Mouse (Mus musculus) C2C12 (cell line): ENCODE data around the gene Susd1. TPM values are rescaled to one million over a fixed set of nuclear protein-coding genes. Genes with fewer than 3 reads are reported as not detected.

ENCODE experiments used
- H3K27me3 ChIP-seq: one replicate; pipeline ENCODE4 v1.6.1; 2011; ENCODE audit not compliant: control insufficient read depth, insufficient read depth, insufficient read length
- H3K36me3 ChIP-seq: one replicate; pipeline ENCODE4 v1.6.1; 2011; ENCODE audit not compliant: control insufficient read depth, insufficient read depth
- H3K4me3 ChIP-seq: one replicate; pipeline ENCODE4 v1.5.1; 2011; ENCODE audit warnings: mild to moderate bottlenecking, control low read depth; ENCODE audit not compliant: poor library complexity, insufficient read depth, severe bottlenecking
- H3K79me2 ChIP-seq: one replicate; pipeline ENCODE4 v1.6.1; 2011; ENCODE audit not compliant: control insufficient read depth, insufficient read depth
- H3K79me3 ChIP-seq: one replicate; pipeline ENCODE4 v1.6.1; 2011; ENCODE audit warnings: low read depth, control low read depth
- H3ac ChIP-seq: one replicate; pipeline ENCODE3; 2011; ENCODE audit warnings: low read depth; ENCODE audit not compliant: control insufficient read depth, insufficient read length
- CEBPB ChIP-seq: IDR thresholded peaks from one replicate; pipeline ENCODE4 v1.6.1; 2011; ENCODE audit warnings: low read depth, mild to moderate bottlenecking, control low read depth, moderate library complexity
- CTCF ChIP-seq: IDR thresholded peaks from one replicate; pipeline ENCODE4 v1.5.1; 2011; ENCODE audit not compliant: control insufficient read depth, insufficient read depth, insufficient read length
- FOSL1 ChIP-seq: IDR thresholded peaks from one replicate; pipeline ENCODE4 v1.8.0; 2011; ENCODE audit warnings: mild to moderate bottlenecking, low read length; ENCODE audit not compliant: poor library complexity, insufficient read depth, severe bottlenecking
- MAX ChIP-seq: IDR thresholded peaks from one replicate; pipeline ENCODE4 v1.6.1; 2011; ENCODE audit warnings: mild to moderate bottlenecking, control low read depth
- MYOD1 ChIP-seq: IDR thresholded peaks from one replicate; pipeline ENCODE4 v1.6.1; 2011; ENCODE audit warnings: low read depth; ENCODE audit not compliant: control insufficient read depth, insufficient read length
- MYOG ChIP-seq: IDR thresholded peaks from one replicate; pipeline ENCODE4 v1.6.1; 2011; ENCODE audit not compliant: control insufficient read depth, insufficient read length; ENCODE audit errors: extremely low read depth
- USF1 ChIP-seq: IDR thresholded peaks from one replicate; pipeline ENCODE4 v1.6.1; 2011; ENCODE audit warnings: low read depth, mild to moderate bottlenecking, control low read depth, moderate library complexity
- polyA plus RNA-seq: library from polyadenylated mRNA; unstranded; fragments of >200 nt; fragmentation: generic; extraction: Trizol; gene quantifications from one replicate; pipeline ENCODE4 v1.2.1, GENCODE M21; 2012; ENCODE audit warnings: missing spikeins

Gene Susd1
- polyA plus RNA-seq, 1 experiment = 1.5 TPM

DNA sequence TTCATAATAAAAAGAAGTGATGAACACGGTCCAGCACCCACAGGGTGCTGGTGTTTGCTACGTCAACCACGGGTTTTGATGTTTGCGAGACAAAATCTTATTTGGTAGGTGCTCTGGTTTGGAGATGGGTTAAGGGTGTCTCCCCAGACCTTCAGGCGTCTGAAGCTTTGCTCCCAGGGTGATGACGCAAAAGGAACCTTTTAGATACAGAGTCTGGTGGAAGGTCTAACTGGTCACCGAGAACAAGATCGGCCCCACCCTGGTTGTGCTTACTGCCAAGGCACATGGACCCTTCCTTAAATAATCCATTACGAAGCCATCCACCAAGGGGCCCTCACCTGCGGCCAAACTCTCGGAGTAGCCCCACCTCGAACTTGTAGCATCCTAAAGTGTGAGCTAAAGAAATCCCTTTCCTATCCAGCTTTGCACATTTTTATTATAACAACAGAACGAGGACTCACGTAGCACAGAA is 105.0 kb downstream of the Susd1 start:
- Histone ChIP-seq H3K79me2 (no peaks in the 10 kb centered on the region), H3K36me3 (no peaks in the 10 kb centered on the region), H3K4me3 (no peak overlapping the region), H3ac (no peak overlapping the region), H3K27me3 (no peaks in the 10 kb centered on the region), H3K79me3 (no peaks in the 10 kb centered on the region)
- TF ChIP-seq CTCF (no peak), FOSL1 (no peak), MAX (no peak), MYOD1 (no peak)

DNA sequence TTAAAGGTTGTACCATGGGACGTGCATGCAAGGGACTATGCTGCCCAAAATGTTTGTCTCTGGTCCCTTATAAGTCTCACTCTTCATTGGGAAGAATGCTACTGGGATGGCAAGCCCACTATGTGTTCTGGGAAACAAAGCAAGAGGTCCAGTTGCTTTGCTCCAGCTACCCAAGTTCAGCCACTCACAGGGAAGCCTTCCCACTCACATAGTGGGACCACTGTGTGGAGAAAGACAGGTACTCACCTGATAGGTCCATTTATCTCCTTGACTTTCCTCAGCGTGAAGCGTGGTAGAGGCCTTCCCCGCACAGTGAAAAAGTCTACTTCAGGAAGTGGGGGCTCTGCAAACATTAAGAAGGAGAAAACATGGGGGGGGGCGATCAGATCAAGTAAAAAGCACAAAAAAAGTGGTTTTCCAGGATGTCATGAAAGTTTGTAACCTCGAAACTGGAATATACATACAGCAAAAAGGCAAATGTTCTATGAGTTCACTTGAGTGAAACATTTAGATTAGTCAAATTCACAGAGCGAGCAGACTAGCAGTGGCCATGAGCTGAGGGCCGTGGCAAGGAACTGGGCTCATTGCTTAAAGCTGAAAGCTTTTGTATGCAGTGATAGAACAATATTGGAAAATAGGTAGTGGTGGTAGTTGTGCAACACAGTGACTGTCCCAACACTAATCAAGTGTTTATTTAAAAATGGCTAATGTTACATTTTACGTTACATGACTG is 105.6 kb downstream of the Susd1 start:
- H3K79me3 ChIP-seq = no peaks in the 10 kb centered on the region
- H3K27me3 ChIP-seq = no peaks in the 10 kb centered on the region
- no peaks in the 10 kb centered on the region for H3K36me3 ChIP-seq
- no peak overlapping the region for H3K4me3 ChIP-seq
- no peak overlapping the region for H3ac ChIP-seq
- TF ChIP-seq USF1 (no peak), MAX (no peak), CEBPB (no peak), CTCF (no peak)
- no peaks in the 10 kb centered on the region for H3K79me2 ChIP-seq

DNA sequence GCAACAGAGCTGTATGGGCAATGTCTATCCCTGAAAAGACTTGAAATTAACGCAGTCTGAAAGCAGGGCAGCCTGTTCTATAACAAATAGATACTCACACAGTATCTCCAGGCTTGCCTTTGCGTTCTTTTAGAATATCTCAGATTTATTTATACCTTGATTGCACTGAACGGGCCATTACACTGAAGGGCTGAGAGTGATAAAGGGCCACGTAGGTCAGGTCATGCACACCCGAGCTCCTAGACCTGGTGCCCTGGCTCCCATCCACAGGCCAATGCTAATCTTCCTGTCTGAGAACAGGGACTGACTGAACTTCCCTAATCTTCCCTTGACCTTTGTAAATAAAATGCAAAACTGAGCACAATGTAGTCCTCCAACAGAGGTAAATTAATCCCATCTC is 106.3 kb downstream of the Susd1 start:
- H3K79me2 ChIP-seq = no peaks in the 10 kb centered on the region
- no peak overlapping the region for H3K4me3 ChIP-seq
- no peaks in the 10 kb centered on the region for H3K36me3 ChIP-seq
- H3K79me3 ChIP-seq = no peaks in the 10 kb centered on the region
- no peaks in the 10 kb centered on the region for H3K27me3 ChIP-seq
- H3ac ChIP-seq = no peak overlapping the region
- no peak for TF ChIP-seq MYOG
- no peak for TF ChIP-seq CTCF
- no peak for TF ChIP-seq MAX
- no peak for TF ChIP-seq MYOD1
- TF ChIP-seq CEBPB = no peak
- no peak for TF ChIP-seq FOSL1
- TF ChIP-seq USF1 = no peak

DNA sequence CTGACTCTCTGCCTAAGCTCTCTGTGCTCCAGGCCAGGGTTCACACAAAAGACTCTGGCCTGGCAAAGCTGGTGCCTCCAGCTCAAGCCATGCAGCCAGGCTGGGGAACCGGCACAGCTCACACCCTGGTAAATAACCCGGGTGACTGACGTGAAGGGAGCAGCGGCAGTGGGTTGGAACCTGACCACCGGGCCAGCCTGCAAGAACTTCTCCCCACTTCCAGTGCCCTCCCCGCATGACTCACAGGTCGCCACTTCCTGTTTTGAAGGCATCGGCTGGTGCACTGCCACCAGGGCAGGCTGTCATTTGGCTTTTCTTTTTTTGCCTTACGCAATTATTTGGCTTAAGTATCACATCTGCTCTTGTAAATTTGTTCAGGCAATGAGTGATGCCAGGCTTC is 106.8 kb downstream of the Susd1 start:
- H3K4me3 ChIP-seq = no peak overlapping the region
- no peaks in the 10 kb centered on the region for H3K27me3 ChIP-seq
- no peaks in the 10 kb centered on the region for H3K79me3 ChIP-seq
- no peaks in the 10 kb centered on the region for H3K79me2 ChIP-seq
- no peaks in the 10 kb centered on the region for H3K36me3 ChIP-seq
- peak overlapping the region; percentile 66 for H3ac ChIP-seq
- TF ChIP-seq USF1 = no peak
- peak; percentile 73 for TF ChIP-seq FOSL1
- TF ChIP-seq MYOD1 = peak; percentile 80
- no peak for TF ChIP-seq MYOG
- TF ChIP-seq CEBPB = peak; percentile 97

DNA sequence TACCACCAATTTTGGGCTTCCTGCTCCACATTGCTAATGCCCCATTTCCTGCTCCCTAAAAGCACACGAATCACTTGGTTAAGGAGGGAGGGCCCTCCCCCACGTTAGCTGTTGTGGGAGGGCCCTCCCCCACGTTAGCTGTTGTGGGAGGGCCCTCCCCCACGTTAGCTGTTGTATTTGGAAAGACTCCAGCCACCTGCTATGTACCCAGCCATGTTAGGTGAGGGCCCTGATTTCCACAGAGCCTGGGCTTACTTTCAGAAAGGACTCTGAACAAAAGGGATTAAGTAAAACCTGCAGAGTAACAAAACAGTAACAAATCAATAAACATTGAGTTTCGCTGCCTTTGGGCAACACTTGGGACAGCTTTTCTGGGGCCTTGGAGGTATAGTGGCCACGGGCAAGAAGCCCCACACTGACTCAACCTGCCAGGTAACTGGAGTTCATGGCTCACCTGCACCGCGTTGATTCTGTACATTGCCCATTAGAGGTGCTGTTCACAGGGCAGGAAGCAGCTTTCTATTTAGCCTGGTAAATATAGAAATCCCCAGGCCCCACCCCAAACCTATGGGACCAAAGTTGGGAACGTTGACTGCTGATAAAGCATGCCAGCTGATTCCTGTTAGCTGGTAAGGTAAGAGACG is 107.3 kb downstream of the Susd1 start:
- Histone ChIP-seq H3K4me3 (no peak overlapping the region), H3K27me3 (no peaks in the 10 kb centered on the region), H3K36me3 (no peaks in the 10 kb centered on the region), H3K79me2 (no peaks in the 10 kb centered on the region), H3K79me3 (no peaks in the 10 kb centered on the region), H3ac (peak overlapping the region; percentile 66)
- TF ChIP-seq MAX (no peak), CTCF (no peak), MYOD1 (peak; percentile 57), CEBPB (no peak), FOSL1 (no peak), MYOG (no peak)

DNA sequence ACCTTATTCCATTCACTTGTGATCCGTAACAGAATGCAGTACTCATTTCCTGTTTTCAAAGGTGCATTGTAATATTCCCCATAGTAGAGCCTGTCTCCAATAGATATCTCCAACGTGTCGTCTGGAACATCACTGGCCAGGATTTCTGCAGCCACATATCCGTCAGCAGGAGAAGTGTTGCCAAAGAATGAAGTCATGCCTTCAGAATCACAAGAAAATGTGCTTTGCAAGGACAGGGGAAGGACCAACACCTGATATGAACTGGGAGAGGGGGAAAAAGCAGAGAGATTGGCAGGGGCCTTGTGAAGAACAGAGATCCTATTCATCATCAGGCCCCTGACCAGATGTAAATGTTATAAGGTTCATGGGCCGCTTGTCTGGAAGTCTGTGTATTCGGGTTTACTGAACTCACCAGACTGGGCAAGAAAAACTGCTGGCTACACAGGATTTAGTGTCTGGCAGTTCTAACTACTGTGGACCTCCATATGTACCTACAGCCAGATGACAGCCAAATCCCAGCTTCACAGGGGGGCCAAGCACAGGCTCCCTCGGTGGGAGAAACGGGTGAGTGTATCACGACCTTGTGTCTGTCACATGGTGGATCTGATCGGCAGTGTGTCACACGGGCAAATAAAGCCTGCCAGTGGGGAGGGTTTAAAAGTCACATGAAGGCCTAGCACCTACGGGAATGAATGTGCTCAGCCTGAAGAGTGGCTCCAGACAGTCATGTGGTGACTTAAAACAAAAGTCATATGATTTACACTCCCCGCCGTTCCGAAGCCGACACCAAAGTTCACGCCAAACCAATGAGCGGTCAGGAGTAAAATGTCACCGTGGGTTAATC is 108.8 kb downstream of the Susd1 start:
- TF ChIP-seq MYOG = no peak
- TF ChIP-seq MAX = no peak
- TF ChIP-seq FOSL1 = no peak

More for the DNA sequence above, 108.8 kb downstream of the Susd1 start:
- Histone ChIP-seq H3K36me3 (no peaks in the 10 kb centered on the region), H3K79me2 (no peaks in the 10 kb centered on the region), H3K4me3 (no peak overlapping the region), H3K79me3 (no peaks in the 10 kb centered on the region), H3ac (no peak overlapping the region), H3K27me3 (no peaks in the 10 kb centered on the region)
